Mouse (Mus musculus) small intestine, adult 2 months (tissue): Measurements from ENCODE around the gene Olfr972.

ENCODE experiments used
- CTCF ChIP-seq: fragments of 200-500 bp; IDR thresholded peaks from 2 replicates; pipeline ENCODE4 v1.5.1; 2012; ENCODE audit warnings: low read depth, mild to moderate bottlenecking, control low read depth, inconsistent platforms, low read length, moderate library complexity, mixed read lengths; ENCODE audit not compliant: insufficient replicate concordance, insufficient read length; ENCODE audit errors: extremely low read depth
- POLR2A ChIP-seq: fragments of 200-500 bp; IDR thresholded peaks from 2 replicates; pipeline ENCODE4 v1.6.1; 2012; ENCODE audit warnings: low read depth, mild to moderate bottlenecking, control low read depth, inconsistent platforms, low read length, moderate library complexity

DNA sequence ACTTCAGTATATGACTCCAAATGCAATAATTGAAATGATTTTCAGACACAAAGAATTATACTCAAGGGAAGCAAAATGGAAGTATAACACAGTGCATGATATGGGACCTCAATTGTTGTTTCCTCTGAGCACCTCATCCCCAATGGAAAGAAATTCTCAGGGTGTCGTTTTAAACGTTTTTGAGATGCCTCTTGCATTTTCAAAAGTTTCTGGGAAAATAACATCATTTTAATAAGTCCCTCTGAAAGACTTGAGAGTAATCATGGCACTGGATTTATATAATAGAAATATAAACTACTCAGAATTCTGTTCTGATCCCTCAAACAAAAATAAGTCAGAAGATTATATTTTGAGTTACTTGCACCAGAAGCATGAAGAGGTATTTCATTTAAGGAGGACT lies at the start of gene Olfr972:
- no peak for TF ChIP-seq CTCF
- no peak for TF ChIP-seq POLR2A
